Mouse (Mus musculus): Measurements from ENCODE around the gene Fbxl7.

Gene Fbxl7

DNA sequence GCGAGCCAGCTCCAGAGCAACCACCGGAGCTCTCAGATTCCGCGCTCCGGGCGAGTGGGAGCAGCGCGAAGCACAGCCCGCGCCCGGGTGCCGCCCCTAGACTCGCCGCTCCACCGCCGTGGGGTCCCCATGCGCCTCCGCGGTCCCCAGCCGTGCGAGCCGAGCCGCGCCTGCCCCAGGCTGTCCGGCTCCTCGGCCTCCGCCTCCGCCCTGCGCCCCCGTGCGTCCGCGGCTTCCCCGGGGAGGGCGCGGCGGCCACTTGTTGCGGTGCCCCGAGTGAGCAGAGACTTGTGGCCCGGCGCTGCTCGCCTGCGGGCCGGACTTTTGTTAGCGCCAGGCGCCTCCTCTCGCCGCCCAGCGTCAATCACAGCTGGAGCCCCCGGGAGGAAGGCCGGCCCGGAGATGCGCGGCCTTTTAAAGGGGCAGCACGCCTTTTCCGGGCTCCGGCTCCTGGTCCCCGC lies at the start of gene Fbxl7:
TSS of gene Fbxl7 (minus strand) at position 330 of the 461 bp plus-strand sequence.
- DNase-seq = peak; percentile 51 to 57

DNA sequence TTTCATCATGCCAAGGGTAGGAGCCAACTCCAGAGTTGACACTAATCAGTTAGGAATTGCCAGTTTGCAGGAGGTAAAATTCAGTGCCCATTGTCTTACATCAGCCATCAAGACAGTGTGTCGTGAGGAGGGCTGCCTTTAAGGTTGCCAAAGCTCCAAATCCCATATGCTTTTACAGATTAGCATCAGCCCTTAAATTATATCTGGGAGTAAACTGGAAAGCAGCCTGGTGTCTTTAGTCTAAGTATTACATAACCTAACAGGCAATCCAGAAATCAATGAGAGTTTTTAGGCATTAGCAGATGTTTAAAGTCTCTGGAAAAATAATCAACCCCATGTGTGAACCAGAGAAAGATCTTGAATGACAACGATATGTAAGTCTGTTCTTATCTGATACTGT lies 26.6 kb upstream of the Fbxl7 start:
- peak; percentile 5 to 7 for DNase-seq

DNA sequence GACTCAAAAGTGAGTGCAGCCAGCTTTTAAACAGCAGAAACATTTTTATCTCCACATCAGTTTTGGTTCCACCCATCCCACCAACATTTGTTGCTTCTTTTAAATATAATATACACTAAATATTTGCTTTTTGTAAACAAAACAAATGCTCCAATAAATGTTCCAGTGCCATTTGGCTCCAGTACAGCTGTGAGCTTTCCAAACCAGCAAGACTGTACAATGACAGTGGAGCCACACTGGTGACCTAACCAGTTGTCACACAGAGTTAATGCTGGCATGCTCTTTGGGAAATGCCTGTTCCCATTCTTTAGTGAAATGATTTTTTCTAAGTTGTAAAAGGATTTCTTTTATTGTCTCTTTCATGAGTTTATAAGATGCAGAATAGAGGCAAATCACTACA lies 18.0 kb upstream of the Fbxl7 start:
- DNase-seq = no peak

DNA sequence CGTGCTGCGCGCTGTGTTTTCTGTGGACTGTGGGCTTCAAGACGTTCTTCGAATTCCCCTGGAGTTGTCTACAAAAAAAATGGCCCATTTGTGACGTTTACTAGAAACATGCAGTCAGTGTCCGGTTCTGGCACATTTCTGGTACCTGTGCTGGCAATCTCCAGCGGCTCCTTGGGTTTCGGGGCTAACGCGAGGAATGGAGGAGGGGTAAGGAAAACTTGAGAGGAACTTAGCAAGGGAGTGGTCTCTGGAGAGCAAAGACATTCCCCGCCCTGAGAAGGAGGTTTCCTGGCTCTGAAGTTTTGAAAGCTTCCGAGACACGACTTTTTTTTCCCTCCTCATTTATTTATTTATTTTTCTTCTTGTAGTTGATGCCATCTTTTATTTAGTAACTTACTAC lies 381 bp upstream of the Fbxl7 start:
- no peak for DNase-seq

DNA sequence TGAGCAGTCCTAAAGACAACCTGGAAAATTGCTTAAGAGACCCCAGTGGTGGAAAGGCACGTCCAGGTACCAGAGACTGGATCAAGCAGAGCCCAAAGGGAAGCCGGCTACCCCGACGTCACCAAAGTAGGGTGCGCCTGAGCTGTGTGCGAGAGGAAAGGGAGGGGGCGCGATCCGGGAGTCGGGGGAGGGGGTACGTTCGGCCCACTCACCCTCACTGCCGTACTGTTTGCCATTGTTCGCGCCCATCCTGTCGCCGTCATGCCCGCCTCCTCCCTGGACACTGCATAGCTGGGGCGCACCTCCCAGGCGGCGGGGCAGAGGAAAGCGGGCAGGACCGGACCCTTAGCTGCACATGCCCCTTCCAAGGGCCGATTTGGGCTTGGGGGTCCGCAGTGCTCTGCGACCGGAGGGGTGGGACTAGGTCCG lies 565 bp downstream of the Fbxl7 start:
- DNase-seq = peak; percentile 10 to 15

DNA sequence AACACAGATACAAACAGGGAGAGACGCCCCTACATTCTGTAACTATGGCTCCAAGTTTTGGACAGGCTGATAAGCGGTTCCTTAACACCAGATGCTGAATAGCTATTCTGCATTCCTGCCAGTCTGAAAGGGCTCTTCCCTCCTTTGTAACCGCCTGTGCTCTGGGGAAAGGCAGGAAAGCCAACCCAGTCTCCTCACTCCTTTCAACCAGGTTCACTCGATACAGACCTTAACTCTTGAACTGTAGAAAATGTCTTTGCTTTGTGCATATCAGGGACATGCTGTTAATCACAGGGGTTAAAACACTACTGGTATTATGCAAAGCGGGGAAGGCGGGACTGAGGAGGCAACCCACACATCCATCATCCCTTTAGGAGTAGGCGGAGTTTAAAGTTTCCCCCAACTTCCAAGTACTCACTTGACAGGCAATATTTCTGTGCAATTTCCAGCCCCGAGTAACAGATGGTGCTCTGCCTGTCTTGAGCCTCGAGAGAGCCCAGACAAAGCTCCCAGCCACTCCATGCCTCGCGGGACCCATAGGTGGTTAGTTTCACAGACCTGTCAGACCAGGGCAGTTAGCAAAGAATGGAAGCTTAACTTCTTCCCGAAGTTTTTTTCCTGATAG lies 1.2 kb downstream of the Fbxl7 start:
- peak in 1 of 2 experiments; percentile 10 for DNase-seq

DNA sequence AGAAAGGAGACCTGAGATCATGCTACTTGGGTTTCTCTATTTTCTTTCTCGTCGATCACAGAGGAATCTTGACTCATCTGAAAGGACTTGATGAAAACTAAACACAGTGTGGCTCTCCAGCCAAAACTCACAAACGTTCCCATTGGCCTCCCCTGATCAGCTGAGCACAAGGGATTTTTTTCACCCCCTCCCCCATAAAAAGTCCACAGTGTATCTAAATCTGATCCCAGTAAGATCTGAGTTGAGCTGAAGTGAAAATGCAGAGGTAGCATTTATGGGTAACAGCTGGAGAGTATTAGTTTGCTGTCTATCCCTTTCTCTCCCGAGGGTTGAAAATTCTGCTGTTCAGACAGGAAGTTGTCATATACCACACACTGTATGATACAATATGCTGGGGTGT lies 2.2 kb downstream of the Fbxl7 start:
- no peak for DNase-seq

DNA sequence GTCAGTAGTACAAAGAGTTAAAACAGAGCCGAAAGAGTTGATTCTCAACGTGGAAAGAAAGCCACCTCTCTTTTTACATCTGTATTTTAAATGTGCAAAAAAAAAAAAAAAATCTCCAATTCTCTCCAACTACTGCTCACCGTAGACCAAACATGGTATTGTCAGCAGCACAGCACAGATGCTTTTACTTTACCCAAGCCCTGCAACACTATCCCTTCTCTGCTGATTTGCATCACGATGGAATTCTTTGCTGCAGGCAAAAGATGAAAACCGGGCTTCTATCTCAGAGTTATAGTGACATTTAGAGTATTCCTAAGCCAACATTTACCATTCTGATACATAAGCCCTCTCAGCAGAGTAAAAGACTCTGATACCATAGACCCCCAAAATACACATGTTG lies 5.4 kb downstream of the Fbxl7 start:
- no peak for DNase-seq

DNA sequence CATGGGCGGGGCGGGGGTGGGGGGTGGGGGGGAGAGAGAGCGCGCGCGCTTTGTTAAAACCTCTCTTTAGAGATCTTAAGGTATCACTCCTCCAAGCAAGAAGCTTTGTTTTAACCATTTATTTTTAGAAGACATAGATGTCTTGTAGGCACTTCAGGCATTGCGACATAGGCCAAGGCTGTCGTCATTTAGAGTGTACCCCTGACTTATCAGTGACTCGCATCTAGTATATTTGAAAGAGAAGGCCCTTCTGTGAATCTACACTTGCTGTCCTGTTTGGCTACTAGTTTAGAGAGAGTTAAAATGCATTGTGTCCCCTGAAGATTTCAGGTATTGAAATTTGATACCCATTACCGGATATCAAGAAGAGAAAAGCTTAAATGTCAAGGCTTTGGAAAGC lies 7.2 kb downstream of the Fbxl7 start:
- DNase-seq = no peak

DNA sequence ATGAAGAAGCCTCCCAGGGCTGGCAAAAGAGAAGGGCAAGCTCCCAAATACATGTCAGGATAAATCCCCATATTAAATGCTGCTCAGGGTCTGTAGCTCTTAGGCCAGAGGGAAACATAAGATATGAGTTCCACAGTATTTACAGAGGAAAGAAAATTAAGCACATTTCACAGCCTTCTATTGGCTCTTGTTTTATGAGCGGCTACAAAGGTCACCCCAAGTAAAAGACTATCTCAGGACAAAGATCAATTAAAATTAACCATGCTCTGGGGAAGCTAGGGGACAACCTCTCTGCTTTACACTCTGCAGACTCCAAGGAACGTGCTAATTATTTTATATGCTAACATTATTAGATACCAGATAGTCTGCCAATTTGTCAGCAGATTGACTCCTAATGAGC lies 9.4 kb downstream of the Fbxl7 start:
- no peak for DNase-seq

DNA sequence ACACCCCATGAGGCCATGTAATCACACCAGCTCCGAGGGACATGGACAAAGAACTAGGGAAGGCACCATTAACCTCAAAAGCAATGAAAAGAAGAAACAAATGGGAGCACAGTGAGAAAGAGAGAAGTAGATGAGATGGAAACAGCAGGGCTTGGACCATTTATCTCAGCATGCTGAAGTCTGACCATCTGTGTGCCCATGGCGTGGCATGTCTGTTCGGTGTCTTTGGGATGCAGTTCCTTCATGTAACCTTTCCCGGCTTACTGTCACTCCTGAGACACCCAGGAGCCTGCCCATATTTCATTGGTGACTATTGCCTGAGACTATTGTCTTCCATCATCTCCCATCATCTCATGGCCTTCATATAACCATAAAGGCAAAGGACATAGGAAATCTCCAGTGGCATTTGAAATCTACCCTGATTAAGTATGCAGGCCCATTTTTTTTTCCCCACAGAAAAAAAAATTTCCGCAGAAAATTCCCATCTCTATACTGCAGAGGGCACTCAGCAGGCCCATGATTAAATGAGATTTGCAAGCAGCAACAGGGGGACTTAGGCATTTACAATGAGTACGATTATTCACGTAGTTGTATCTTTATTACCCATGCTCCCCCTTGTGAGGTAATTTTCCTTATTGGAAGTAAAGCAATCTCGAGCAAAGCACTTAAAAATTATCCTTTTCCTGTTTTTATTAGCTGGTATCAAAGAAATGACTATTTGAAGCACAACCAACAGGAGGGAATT lies 15.0 kb downstream of the Fbxl7 start:
- peak; percentile 28 to 61 for DNase-seq

DNA sequence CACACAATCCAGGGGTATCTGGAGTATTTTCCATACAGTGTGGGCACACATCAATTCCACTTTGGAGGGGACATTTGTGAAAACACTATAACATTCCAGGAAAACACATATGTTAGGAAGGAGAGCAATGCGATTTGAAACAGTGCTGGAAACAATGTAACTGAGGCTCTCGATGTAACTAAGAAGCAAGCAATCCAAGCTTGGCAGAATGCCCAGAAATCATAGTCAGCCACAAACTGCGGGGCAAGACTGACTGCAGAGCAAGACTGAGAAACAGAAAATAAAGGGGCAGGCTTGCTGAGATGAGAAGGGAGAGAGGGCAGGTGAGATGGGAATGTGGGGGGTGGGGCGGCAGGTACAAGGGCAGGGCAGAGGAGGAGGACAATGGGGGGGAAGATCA lies 19.7 kb downstream of the Fbxl7 start:
- peak; percentile 74 to 82 for DNase-seq

DNA sequence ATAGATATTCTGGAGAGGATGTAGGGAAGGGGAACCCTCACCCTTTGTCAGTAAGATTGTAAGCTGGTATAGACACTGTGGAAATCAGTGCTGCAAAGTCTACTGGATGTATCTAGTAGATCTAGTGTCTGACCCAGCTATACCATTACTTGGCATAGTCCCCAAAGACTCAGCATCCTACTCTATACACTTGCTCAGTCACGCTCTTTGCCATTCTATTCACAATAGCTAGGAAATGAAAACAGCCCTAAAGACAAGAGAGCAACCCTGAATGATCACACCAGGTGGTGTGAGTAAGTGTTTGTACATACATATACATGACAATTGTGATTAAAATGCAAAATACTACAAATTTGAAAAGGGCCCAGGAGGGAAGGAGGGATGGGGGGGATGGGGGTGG lies 23.1 kb downstream of the Fbxl7 start:
- no peak for DNase-seq

DNA sequence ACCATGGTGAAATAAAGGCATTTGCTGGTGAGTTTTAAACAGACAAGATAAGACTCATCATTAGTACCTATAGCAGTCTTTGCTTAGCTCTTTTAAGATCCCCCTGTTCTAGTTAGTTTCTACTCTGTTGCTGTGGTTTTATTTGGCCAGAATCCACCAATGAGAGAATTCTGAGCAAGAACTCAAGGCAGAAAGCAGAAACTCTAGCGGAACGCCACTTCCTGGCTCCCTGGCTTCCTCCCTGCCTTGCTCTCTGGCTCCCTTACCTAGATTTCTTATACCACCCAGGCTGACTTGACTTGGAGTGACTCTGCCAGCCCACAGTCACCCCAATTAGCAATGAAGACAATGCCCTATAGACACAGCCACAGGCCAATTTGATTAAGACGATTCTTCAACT lies 26.2 kb downstream of the Fbxl7 start:
- DNase-seq = no peak

DNA sequence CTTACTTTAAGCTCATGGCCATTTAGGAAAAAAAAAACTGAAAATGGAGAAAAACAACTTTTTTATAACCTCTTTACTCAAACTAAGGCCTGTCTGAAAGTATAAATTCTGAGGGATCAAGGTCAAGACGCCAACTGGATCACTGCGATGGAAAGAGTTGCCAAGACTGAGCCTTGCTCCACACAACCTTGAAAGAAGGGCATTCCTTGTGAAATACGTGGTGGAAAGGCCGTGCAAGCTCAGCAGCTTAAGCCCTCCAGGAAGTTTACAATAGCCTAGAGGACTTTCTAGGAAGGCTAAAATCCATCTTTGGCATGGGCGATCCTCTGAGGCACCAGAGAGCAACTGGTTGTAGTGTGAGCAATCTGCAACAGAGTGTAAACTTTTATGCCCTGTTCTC lies 27.9 kb downstream of the Fbxl7 start:
- DNase-seq = no peak

DNA sequence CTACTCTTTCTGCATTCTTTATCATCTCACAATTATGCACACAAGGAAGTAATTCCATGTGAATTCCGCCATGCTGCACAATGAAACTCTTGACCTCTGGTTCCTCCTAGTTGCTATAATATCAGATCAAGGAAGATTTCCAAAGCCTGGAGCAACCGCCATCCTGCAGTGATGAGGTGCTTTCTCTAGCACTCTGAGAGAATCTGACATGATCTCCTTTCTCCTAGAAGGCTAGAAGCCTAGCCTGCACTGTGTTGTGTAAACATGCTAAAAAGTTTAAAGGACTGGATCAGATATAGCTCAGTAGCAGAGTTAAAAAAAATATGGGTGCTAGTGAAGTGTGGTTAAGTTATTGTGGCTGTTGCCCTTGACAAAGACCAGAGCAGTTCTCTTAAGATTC lies 33.2 kb downstream of the Fbxl7 start:
- no peak for DNase-seq

DNA sequence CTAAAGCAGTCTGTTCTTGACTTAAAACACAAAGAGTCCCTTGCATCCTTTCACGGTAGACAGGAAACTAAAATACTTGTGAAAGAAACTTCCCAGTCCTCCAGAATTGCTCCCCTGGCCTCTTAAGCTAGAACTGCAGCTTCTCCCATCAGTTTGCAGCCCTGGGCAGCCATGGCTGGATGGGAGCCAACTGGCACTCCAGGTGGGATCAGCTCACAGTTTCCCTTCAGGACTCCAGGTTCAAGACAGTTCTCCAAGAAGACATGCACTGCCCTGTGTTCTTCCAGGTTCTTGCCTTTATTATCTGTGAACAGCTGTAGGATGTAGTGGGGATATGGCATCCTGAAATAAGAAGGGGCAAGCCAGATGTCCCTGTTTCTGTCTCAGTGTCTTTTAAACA lies 45.8 kb downstream of the Fbxl7 start:
- peak; percentile 11 to 27 for DNase-seq

DNA sequence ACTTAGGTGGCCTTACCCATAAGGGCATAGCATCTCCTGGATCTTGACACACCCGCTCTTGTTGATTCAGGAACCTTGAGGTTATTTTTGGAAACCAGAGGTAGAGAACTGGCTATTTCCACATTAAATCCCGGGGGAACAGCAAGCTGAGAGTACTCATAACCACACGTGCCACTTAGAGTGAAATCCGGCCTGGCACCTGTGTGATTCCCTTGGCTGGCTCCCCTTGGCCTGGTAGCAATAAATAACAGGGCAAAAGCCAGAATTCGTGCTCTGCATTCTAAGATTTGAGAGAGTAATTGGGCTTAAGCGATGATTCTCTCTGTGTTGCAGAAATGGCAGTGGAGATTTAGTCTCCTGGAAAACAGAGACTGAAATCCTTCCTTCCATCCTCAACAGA lies 53.2 kb downstream of the Fbxl7 start:
- peak; percentile 21 to 43 for DNase-seq

DNA sequence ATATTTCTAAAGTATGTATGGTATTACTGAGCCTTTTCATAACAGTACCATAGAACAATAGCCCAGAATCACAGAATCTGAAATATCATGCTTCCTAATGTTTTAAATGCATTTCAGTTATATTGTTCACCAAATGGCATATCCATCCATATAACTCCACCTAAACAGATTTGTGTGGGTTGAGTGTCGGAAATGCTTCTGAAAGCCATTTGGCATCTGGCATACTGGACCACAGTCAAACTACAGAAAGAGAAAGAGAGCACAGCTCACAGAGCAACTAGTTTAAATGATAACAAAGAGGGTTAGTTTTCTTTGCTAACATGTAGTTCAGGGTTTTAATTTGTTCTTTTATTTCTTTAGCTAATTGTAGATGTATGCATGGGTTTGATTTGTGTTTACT lies 57.0 kb downstream of the Fbxl7 start:
- no peak for DNase-seq

DNA sequence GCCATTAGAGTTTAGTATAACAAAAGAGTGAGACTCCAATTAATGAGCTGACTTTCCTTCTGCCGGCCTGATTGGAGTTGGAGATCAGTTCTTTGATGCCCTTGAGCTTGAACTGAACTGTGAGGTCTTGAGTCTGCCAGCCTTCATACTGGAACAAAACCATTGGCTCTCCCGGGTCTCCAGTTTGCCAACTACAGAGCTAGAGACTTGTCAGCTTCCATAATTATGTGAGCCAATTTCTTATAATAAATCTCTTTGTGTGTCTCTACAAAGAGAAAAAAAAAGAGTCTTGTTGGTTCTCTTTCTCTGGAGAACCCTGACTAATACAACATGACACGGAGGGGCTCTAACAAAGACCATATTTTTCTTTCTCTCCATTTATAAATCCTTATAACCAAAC lies 58.2 kb downstream of the Fbxl7 start:
- peak; percentile 4 to 15 for DNase-seq

DNA sequence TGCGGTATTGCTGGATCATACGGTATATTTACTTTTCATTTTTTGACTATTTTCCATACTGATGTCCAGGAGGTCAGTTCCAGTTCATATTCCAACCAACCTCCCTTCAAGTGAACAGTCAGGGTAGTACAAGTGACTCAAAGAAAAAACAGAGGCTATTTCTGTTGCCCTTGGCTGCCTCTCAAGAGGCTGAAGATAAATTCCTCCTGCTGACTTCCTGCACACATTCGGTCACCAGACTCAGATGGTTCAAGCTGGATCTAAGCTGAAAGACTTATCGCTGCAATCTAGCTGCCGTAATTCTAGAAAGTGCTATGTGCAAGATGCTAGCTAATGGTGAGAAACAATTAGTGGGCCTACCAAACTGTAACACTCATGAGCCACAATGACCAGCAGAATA lies 61.0 kb downstream of the Fbxl7 start:
- no peak for DNase-seq

DNA sequence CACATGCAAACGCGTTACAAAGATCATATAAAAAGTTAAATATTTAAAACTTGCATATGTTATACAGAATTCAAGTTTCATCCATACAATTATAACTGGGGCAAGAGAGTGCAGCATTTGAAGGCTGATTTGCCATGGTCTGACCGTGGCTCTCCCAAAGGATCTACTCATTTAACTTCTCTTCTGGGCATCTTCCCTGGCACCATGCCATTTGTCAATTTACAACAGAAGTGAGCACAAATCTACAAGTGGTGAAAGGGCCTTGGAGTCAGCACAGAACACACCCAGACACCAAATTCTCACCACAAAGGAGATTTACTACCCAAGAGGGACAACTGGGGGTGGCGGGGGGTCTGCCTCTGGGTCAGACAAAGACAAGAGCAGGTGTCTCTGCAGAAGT lies 64.2 kb downstream of the Fbxl7 start:
- DNase-seq = no peak

DNA sequence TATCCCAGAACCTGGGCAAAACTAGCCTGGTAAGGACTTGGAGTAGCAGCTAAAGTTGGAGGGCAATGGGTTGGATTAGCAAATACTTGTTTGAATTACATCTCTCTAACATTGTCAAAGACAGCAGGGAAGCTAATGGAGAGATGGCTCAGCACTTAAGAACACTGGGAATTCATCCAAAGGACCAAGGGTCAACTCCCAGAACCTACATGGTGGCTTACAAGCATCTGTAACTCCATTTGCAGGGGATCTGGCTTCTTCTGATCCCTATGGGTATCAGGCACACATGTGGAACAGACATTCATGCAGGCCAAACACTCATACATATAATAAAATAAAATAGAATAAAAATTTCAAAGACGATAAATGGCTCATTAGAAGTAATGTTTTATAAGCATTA lies 78.4 kb downstream of the Fbxl7 start:
- DNase-seq = no peak

DNA sequence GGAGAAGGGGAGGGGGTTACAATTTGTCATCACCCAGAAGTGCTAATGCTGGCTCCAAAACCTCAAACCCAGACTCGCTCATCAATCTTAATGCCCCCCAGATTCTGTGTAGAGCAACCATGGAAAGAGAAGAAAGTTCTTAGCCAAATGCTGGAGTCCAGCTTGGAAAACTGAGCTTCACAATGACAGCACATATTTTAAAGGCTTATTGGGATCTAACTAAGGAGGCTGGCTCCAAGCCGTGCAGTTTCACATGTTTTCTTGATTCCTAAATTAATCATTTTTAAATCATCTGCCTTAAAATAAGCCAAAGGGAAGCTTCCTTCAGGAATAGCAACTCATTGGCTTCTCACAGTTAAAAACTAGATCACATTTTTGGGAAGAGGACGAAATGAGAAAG lies 82.5 kb downstream of the Fbxl7 start:
- DNase-seq = no peak

DNA sequence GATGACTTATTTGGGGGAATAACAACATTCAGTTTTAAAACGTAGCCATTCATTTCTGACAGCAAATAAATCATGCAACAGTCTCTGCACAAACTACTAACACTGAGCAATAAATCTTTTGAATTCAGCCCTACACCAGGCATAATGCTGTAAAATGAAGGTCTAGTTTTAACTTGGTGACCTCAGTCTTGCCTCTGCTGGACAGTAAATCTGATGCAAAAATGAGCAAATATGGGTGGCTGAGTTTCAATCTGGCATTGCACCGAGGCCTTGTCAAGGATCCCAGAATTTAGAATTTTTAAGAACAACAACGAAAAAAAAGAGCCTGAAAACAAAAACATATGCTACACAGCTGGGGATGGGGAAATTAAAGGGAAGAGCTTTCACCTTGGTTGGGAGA lies 85.8 kb downstream of the Fbxl7 start:
- no peak for DNase-seq

Measured in cerebellum, postnatal 14 days (tissue).